Comparison of ENCODE assay signal across 11 mouse cellular contexts in the genomic region with DNA sequence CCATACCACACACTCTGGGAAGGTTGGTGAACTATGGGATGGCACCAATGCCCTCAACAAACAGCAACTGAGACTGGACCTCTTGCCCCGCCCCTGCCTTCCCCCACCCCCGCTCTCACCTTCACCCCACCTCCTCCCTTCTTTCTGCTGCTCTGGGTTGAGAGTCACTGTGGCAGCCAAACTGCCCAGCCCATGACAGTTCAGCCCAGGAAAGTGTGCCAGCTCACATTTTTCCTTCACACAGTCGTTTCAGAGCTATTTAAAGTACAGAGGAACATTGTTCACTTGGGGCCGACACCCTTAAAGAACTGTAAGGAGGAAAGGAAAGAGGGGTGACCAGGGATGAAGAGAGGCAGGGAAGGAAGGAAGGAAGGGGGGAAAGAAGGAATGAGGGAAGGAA. TPM values are rescaled to one million over a fixed set of nuclear protein-coding genes. Genes with fewer than 3 reads are reported as not detected.
"Had no signal": no experiment of that assay in that cellular context is flagged by ENCODE, and none has a peak within 500 bp of the region (broad histone marks: within the 10 kb centered on the region; RNA-seq: fewer than 3 reads in every experiment).

No protein-coding gene starts in this region.

- ATAC-seq: liver, embryonic 12.5 days had no signal

- H3K4me2 ChIP-seq: liver, embryonic 12.5 days; neural tube, embryonic 15.5 days had no signal

- H3K4me3 ChIP-seq: liver, embryonic 12.5 days; midbrain, embryonic 10.5 days; myocyte; neural tube, embryonic 15.5 days had no signal

- H3K9me3 ChIP-seq: liver, embryonic 12.5 days; midbrain, embryonic 10.5 days; neural tube, embryonic 15.5 days had no signal

- H3K27ac ChIP-seq: kidney, postnatal 0 days; liver, embryonic 12.5 days; midbrain, embryonic 10.5 days; neural tube, embryonic 15.5 days had no signal

- H3K9ac ChIP-seq: liver, embryonic 12.5 days; neural tube, embryonic 15.5 days had no signal

- DNase-seq: kidney, adult 9 months; kidney, postnatal 4 days; left cerebral cortex, postnatal 4 days; midbrain, embryonic 14.5 days; thymus, adult 18-20 months; thymus, postnatal 14 days had no signal

- H3K36me3 ChIP-seq: liver, embryonic 12.5 days; midbrain, embryonic 10.5 days; neural tube, embryonic 15.5 days had no signal

RNA-seq across cellular contexts. Expression of gene Cox4i2, which starts 4.4 kb away (rescaled TPM):
- polyA plus RNA-seq: myocyte had no signal
